Mouse (Mus musculus) kidney, adult 8-10 months (tissue): Measurements from ENCODE around the gene Tjp2.
A peak's percentile ranks its signal among the peaks of the same experiment; 100 is the strongest.

ENCODE experiments used
- DNase-seq, 2 experiments: peaks; one replicate each; pipeline ENCODE4 v3.0.0; 2022

Tjp2 gene

DNA sequence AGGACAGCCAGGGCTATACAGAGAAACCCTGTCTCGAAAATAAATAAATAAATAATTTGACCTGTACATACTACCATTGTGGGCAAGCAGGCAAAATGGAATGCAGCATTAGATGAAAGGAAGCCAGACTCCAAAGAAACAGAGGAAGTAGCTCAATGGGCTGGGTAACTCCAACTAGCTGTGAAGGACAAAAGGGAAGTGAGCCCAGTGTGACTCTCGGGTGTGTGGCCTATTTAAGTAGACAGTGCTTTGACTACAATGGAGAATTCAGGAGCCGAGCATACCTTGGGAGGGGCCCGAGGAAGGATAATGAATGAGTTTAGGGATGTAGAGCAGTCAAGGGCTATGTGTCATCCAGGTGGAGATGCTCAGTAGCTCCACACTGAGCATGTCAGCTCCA lies 48.1 kb downstream of the Tjp2 start:
- no peak for DNase-seq

- DNase-seq: no peak
These were observed 49.9 kb downstream of the Tjp2 start for GRCm38 (mm10) chr19:24174896-24175295.

GRCm38 (mm10) chr19:24173608-24174523 lies 51.0 kb downstream of the Tjp2 start:
- DNase-seq: peak; percentile 95 to 96

DNA sequence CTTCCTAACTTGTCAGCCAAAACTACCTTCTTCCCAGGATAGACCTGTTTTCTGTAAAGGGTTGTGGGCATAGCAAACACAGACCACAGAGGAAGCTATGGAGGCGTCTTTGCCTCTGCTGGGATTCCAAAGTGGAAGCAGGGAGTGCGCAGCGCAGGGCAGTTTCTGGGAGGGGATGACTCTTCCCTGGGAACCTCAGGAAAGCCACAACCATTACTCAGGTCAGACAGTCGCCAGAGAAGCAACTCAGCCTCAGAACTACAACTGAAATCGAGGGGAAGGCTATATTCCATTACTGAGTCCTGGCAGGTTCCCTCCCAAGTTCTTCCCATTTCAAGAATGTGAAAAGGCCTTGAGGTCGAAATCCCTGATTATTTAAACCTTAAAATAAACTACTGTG lies 51.8 kb downstream of the Tjp2 start:
- no peak for DNase-seq

- DNase-seq: no peak
These were observed 56.3 kb downstream of the Tjp2 start for GRCm38 (mm10) chr19:24168531-24168930.

GRCm38 (mm10) chr19:24166516-24167091 lies 58.2 kb downstream of the Tjp2 start:
- DNase-seq: peak; percentile 38 to 44

DNA sequence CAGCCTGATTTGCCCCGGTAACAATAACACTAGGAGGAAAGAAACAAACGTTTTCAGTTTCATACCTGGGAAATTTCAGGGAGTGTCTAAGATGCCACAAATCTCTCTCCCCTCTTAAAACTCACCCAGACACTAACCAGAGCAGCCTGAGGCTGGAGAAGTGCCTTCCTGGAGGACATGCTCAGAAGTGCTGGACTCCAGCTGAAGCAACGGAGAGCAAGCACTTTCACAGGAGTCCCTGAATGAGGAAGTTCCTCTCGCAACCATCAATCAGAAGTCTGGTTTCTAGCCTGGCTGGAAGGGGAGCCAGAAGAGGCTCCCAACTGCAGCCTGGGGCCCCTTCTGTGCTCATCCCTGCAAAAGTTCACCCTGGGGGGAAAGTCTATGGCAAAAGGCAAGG lies 60.9 kb downstream of the Tjp2 start:
- DNase-seq: no peak

DNA sequence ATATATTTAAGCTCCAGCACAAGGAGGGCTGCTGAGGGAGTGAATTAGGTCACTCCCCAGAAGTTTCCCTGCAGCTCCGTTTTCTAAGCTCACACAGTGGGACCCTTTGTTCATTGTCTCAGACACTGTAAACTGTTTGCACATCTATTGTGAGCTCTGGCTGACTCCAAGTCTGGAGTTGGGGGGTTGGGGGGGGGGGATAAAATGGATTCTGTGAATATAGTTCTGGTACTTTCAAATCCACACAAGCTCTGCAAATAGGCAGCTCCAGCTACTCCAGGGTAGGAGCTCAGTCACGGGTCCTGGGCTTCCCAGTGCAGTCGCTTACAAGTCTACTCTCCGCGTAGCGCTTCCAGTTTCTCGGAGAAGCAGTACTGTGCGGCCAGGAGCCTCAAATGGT lies 64.4 kb downstream of the Tjp2 start:
- no peak for DNase-seq

DNA sequence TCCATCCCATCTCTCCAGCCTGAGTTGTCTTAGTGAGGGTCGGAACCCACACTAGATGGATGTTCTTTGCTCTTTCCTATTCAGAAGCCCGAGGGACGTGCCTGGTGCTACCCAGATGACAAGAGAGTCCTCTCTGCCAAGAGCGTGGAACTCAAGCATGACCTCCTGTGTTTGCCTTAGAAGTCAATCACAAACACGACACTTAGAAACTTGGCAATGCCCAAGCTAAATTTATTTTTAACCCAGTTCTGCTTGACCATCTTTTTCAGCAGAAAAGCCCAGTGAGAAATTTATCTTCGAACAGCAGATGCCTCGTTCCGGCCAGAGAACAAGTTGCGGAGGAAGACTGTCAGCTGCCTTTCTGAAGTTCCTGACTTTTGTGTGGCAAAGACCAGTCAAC lies 65.1 kb downstream of the Tjp2 start:
- peak; percentile 55 to 79 for DNase-seq

DNA sequence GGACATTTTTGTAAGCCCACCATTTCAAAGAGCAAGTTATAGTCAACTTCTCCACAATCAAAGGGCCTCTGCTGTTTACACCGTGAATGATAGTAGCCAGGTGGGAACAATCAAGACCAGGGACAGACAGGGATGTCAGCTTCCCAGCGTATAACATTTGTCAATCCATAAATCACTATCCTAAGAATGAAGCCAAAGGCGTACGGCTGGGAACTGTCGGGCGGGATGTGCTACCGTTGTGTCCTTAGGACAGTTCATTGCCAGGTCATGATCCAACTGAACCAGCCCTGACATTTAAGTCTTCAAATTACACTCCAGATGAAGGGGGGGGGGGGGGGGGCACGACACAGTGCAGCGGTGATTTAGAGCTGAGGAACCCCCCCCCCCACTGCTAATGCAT lies 65.5 kb downstream of the Tjp2 start:
- DNase-seq: no peak

- peak in 1 of 2 experiments; percentile 27 for DNase-seq
These were observed 68.8 kb downstream of the Tjp2 start for GRCm38 (mm10) chr19:24156067-24156455.

GRCm38 (mm10) chr19:24155395-24156066 lies 69.3 kb downstream of the Tjp2 start:
- peak in 1 of 2 experiments; percentile 30 for DNase-seq

DNA sequence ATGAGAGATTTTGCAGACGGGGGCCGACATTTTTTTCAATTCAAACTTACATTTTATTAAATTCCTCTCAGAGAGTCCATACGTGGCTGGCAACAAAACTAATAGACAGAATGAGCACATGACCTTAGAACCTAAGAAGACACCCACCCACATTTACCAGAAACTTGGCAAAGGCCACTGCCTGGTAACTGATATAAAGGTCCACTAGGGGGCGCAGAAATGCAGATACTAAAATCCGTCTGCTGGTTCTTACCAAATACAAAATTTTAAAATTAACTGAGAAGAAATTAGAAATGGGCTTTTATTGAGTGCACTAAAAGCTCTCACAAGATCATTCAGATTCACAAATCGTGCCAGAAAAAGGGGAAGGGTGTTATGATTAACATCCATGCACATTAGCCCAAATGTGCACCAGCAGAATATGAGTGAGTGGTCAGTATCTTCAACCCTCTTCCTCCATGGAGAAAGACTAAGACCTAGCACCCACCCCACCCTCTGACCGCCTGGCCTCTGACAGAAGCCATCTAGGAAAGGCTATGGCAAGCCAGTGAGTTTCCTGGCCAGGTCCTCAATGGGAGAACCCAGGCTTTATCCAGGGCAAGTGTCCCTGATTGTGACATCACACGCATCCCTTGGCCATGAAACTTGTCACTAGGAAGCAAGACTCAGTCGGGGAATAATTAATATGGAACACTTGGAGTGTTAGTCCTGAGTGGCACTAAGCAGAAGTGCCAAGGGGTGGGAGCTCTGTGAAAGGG lies 71.4 kb downstream of the Tjp2 start:
- peak; percentile 41 to 54 for DNase-seq

GRCm38 (mm10) chr19:24144009-24144408 lies 80.8 kb downstream of the Tjp2 start:
- no peak for DNase-seq

GRCm38 (mm10) chr19:24142621-24143061 lies 82.2 kb downstream of the Tjp2 start:
- no peak for DNase-seq

- DNase-seq: no peak
These were observed 84.5 kb downstream of the Tjp2 start for GRCm38 (mm10) chr19:24140298-24140697.

DNA sequence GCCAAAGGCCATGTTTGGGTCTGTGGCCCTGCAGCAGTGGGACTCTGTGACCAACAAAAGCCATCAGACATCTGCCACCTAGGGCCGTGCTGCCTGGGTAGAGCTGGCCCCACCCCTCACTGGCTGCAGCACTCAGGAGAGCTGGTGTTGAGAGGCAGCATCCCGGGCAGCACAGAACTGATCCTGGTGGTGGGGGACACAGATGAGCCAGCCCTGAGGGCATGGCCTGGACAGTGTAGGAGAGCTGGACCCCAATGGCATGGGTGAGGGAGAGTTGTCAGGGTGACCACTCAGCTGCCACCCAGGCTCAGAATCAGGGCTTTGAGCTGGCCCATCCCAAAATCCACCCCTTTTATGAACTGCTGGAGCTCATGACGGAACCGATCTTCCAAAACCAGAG lies 87.4 kb downstream of the Tjp2 start:
- DNase-seq: no peak

- DNase-seq: no peak
These were observed 89.8 kb downstream of the Tjp2 start for GRCm38 (mm10) chr19:24134991-24135390.

DNA sequence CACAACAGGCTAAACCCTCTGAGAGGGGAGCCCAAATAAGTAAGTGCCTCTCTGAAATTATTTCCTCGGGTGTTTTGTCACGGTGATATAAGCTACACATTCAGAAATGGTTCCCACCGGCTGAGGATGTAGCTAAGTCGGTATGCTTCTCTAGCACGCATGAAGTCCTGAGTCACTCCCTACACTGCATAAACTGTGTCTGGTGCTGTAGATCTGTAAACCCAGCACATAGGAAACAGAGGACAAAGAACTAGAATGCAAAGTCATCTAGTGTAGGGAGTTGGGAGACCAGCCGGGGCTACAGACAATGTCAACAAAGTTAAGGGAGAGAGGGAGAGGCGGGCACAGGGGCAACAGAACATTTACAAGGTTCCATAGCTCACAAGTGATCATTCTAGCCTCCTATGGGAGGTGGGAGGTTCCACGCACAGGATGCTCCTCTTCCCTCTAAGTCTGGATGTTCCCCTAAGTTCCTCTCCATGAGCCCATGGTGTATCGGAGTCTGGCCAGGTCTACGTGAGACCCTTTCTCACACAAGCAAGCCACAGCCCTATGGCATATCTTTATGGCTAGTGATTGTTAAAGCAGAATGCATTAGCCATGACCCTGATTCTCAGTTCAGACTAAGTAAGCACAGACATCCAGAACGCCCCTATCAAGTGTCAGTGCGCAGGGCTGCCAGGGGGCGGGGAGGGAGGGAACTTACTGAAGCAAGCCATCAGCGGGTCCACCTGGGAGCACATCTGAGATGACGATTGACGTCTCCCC lies 90.5 kb downstream of the Tjp2 start:
- DNase-seq: no peak

- no peak for DNase-seq
These were observed 101.1 kb downstream of the Tjp2 start for GRCm38 (mm10) chr19:24123534-24124290.

- DNase-seq: no peak
These were observed 101.7 kb downstream of the Tjp2 start for GRCm38 (mm10) chr19:24123087-24123486.
